Mouse (Mus musculus): ENCODE results near the gene Uchl1.

The Uchl1 gene

GRCm38 (mm10) chr5:66710445-66711019, 34.6 kb downstream of the Uchl1 start:
- no peak for DNase-seq (ENCODE audit: low spot score in 2 of 2)

DNA sequence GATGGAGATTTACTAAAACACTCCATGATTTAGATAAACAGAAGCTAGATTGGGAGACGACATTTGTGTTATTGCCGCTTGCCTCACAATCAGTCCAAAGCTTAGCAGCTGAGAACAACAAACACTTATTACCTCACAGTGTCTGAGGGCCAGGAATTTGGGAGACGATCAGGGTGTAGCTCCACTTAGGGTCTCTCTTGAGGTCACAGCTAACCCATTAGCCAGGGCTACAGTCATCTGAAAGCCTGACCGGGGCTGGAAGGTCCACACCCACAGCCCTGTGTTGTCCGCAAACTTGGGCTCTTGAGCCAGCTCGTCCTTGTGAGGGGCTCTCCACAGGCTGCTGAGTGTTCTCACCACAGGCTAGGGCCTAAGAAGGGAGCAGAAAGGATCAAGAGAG, 36.9 kb downstream of the Uchl1 start:
- DNase-seq (ENCODE audit: low spot score in 2 of 2), result no peak

GRCm38 (mm10) chr5:66715498-66715931, 39.6 kb downstream of the Uchl1 start:
- DNase-seq (ENCODE audit: low spot score in 2 of 2), result no peak

DNA sequence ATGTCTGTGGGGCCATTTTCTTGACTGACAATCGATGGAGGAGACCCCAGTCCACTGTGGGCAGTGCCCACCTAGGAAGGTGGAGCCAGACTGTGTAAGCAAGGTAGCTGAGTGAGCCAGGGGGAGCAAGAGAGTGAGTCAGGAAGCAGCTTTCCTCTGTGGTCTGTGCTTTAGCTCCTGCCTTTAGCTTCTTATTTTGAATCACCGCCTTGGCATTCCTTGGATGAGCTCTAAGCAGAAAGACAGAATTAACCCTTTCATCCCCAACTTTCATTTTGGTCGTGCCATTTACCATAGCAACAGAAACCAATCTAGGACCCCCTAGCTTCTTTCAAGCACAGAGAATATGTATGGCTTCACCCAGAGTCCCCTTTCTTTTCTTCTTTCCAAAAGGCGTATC, 42.0 kb downstream of the Uchl1 start:
- DNase-seq (ENCODE audit: low spot score in 2 of 2), result no peak

DNA sequence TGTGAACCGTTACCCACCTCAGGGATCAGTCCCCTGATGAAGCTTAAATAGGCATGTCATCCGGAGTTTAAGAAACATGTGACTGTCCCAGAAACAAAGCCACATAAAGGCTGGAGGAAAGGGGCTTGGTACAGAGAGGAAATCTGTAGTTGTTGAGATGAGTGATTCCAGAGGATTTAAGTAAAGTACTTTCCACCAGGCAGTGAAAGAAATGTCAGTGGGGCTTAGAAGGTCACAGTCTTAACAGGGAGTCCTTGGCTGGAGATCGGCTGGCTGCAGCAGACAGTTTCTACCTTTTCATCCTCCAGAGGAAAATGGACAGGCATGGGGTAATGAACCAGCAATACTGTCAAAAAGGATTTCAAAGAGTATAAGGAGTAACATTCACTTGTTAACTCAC, 42.5 kb downstream of the Uchl1 start:
- DNase-seq (ENCODE audit: low spot score in 2 of 2), result no peak

GRCm38 (mm10) chr5:66718880-66719279, 43.0 kb downstream of the Uchl1 start:
- DNase-seq (ENCODE audit: low spot score in 2 of 2), result no peak

DNA sequence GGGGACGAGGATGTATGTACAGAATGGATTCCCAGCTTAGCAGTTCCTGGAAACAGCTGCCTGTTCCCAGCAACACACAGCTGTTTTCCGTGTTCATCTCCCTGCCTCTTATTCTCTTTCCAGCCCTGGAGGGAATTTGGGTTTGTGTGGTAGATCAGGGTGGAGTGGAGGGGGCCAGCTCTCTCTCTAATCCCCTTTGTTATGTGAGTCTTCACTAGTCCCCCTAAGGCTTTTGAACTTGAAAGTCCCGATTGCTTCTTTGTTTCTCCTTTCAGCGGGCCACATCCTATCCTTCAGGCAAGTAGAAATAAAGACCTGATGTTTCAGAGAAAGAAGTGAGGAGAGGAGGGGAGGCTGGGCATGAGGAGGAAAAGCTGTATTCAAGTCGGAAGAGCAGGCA, 45.0 kb downstream of the Uchl1 start:
- DNase-seq (ENCODE audit: low spot score in 2 of 2), result no peak

- no peak for DNase-seq (ENCODE audit: low spot score in 2 of 2)
These were observed 46.7 kb downstream of the Uchl1 start for GRCm38 (mm10) chr5:66722586-66722985.

- no peak for DNase-seq (ENCODE audit: low spot score in 2 of 2)
These were observed 47.1 kb downstream of the Uchl1 start for GRCm38 (mm10) chr5:66723037-66723436.

- DNase-seq (ENCODE audit: low spot score in 2 of 2), result no peak
These were observed 47.7 kb downstream of the Uchl1 start for GRCm38 (mm10) chr5:66723626-66724025.

DNA sequence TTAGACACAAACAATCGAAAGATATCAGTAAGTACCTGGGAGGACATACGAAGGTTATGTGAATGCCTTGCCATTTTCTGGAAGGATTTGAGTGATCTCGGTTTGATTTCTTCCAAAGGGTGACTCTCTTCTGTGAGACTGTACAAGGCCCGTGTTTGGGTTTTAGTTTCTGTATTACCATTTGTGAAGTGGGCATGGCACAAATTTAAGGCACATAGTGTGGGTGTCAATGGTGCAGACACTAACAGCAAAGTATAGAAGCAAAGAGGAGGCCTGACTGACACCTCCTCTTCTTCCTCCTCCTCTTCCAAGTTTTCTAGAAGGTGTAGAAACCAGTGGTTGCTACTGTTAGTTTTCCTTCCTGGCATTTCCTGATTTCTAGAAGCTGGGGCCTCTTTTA, 53.4 kb downstream of the Uchl1 start:
- DNase-seq (ENCODE audit: low spot score in 2 of 2), result no peak

GRCm38 (mm10) chr5:66730621-66731301, 54.9 kb downstream of the Uchl1 start:
- DNase-seq (ENCODE audit: low spot score in 2 of 2), result no peak

DNA sequence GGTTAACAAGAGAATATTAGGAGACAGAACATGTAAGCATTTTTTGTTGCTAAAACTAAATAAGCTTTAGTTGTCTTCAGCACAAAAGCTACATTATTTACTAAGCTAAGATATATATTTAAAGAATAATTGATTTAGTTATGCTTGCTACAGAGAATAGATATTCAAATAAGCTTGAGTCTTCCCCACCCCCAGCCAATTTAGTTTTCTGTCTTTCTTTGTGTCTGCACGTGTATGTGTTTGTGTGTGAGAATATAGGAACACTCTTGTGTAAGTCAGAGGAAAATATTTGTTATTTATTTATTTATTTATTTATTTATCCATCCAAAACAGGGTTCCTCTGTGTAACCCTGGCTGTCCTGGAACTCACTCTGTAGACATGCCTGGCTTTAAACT, 55.4 kb downstream of the Uchl1 start:
- no peak for DNase-seq (ENCODE audit: low spot score in 2 of 2)

GRCm38 (mm10) chr5:66733556-66733955, 57.7 kb downstream of the Uchl1 start:
- no peak for DNase-seq (ENCODE audit: low spot score in 2 of 2)

Data from spleen, postnatal 4 days (tissue).